Mouse (Mus musculus) frontal cortex, postnatal 14 days (tissue): ENCODE data around the gene Gba.
A peak's percentile ranks its signal among the peaks of the same experiment; 100 is the strongest.
"Not testable (repeated sequence)": the region's sequence is repeated elsewhere in the genome, so short reads cannot be mapped to it uniquely, and the experiment has no call there.

Experiments
- DNase-seq, 2 experiments: peaks; one replicate each; pipeline ENCODE4 v3.0.0; 2022; ENCODE audit warnings: low spot score in 2 of 2

Gene Gba

GRCm38 (mm10) chr3:89202253-89203141 is at the start of gene Gba:
Gene Gba (plus strand): TSS chr3:89202928.
- peak; percentile 68 to 82 for DNase-seq

- DNase-seq: no peak
Observed at GRCm38 (mm10) chr3:89156951-89157350, 45.8 kb upstream of the Gba start.

- DNase-seq: no peak
Observed at GRCm38 (mm10) chr3:89158651-89159050, 44.1 kb upstream of the Gba start.

- DNase-seq: no peak
Observed at GRCm38 (mm10) chr3:89159211-89159610, 43.5 kb upstream of the Gba start.

GRCm38 (mm10) chr3:89159616-89160344 is 42.9 kb upstream of the Gba start, which contains the start of gene Hcn3:
Gene Hcn3 (minus strand): TSS chr3:89160196.
- no peak for DNase-seq

- DNase-seq: not testable (repeated sequence)
Observed at GRCm38 (mm10) chr3:89161207-89161606, 41.5 kb upstream of the Gba start.

GRCm38 (mm10) chr3:89161786-89162185 is 40.9 kb upstream of the Gba start:
- no peak for DNase-seq

- DNase-seq: no peak
Observed at GRCm38 (mm10) chr3:89163123-89163522, 39.6 kb upstream of the Gba start.

- no peak for DNase-seq
Observed at GRCm38 (mm10) chr3:89163643-89164245, 39.0 kb upstream of the Gba start.

- peak; percentile 81 to 90 for DNase-seq
Observed at GRCm38 (mm10) chr3:89164506-89165267, 38.0 kb upstream of the Gba start, which contains the start of gene Clk2. Gene Clk2 (plus strand): TSS chr3:89164795.

GRCm38 (mm10) chr3:89165268-89165870 is 37.4 kb upstream of the Gba start:
- DNase-seq: no peak

- DNase-seq: no peak
Observed at GRCm38 (mm10) chr3:89166945-89167344, 35.8 kb upstream of the Gba start.

GRCm38 (mm10) chr3:89174844-89175243 is 27.9 kb upstream of the Gba start:
- no peak for DNase-seq

GRCm38 (mm10) chr3:89175544-89175943 is 27.2 kb upstream of the Gba start:
- DNase-seq: no peak

- no peak for DNase-seq
Observed at GRCm38 (mm10) chr3:89176421-89176820, 26.3 kb upstream of the Gba start.

- DNase-seq: peak; percentile 78 to 85
Observed at GRCm38 (mm10) chr3:89177242-89178106, 25.3 kb upstream of the Gba start, which contains the start of gene Scamp3. Gene Scamp3 (plus strand): TSS chr3:89177473.

- no peak for DNase-seq
Observed at GRCm38 (mm10) chr3:89178107-89178385, 24.7 kb upstream of the Gba start.

GRCm38 (mm10) chr3:89179056-89179455 is 23.7 kb upstream of the Gba start:
- no peak for DNase-seq

- no peak for DNase-seq
Observed at GRCm38 (mm10) chr3:89181749-89182500, 20.8 kb upstream of the Gba start.
